Mouse (Mus musculus) liver, embryonic 13.5 days (tissue): ENCODE data around the gene Snx19. TPM values are rescaled to one million over a fixed set of nuclear protein-coding genes. Genes with fewer than 3 reads are reported as not detected.
A peak's percentile ranks its signal among the peaks of the same experiment; 100 is the strongest.

Source experiments
- ATAC-seq: fragments of 200-750 bp; cut with Nextera tagmentation; 2 replicates; pipeline ENCODE4 v1.8.0; 2017; ENCODE audit warnings: low read depth, mild to moderate bottlenecking, moderate number of reproducible peaks, moderate library complexity
- DNase-seq: peaks from one replicate; pipeline ENCODE4 v3.0.0; 2022
- H3K27ac ChIP-seq: fragments of 300-500 bp; sonication (generic); 2 replicates; pipeline ENCODE4 v1.5.1; 2015; ENCODE audit warnings: moderate library complexity, mild to moderate bottlenecking, inconsistent platforms
- H3K27me3 ChIP-seq: fragments of 300-500 bp; sonication (generic); 2 replicates; pipeline ENCODE4 v1.6.1; 2015; ENCODE audit warnings: mild to moderate bottlenecking, inconsistent platforms
- H3K36me3 ChIP-seq: fragments of 300-500 bp; sonication (generic); 2 replicates; pipeline ENCODE4 v1.6.1; 2015; ENCODE audit warnings: mild to moderate bottlenecking, inconsistent platforms
- H3K4me1 ChIP-seq: fragments of 300-500 bp; sonication (generic); replicated peaks from 2 replicates; pipeline ENCODE4 v1.6.1; 2015; ENCODE audit warnings: inconsistent platforms
- H3K4me2 ChIP-seq: fragments of 300-500 bp; sonication (generic); 2 replicates; pipeline ENCODE4 v1.6.1; 2015; ENCODE audit warnings: inconsistent platforms, mild to moderate bottlenecking, moderate library complexity
- H3K4me3 ChIP-seq: fragments of 300-500 bp; sonication (generic); replicated peaks from 2 replicates; pipeline ENCODE4 v1.5.1; 2015; ENCODE audit warnings: mild to moderate bottlenecking, inconsistent platforms
- H3K9ac ChIP-seq: fragments of 300-500 bp; sonication (generic); 2 replicates; pipeline ENCODE4 v1.6.1; 2015; ENCODE audit warnings: mild to moderate bottlenecking, inconsistent platforms
- H3K9me3 ChIP-seq: fragments of 300-500 bp; sonication (generic); replicated peaks from 2 replicates; pipeline ENCODE4 v1.6.1; 2016; ENCODE audit warnings: inconsistent platforms
- WGBS: fragments of 180-500 bp; shearing (Covaris S2); methylation state at CpG from one replicate; pipeline ENCODE4 v1.1.7; 2015; ENCODE audit not compliant: insufficient replicate concordance; 5-methylcytosine and 5-hydroxymethylcytosine counted together
- polyA plus RNA-seq: library from polyadenylated mRNA; unstranded; fragments of >200 nt; fragmentation: Nextera tagmentation; extraction: Ambion mirVana; gene quantifications from 2 replicates; pipeline ENCODE4 v1.2.1, GENCODE M21; 2015

The Snx19 gene
- polyA plus RNA-seq, 1 experiment from 2014 or later, result 5.1 TPM

- H3K27me3 ChIP-seq, result no peaks in the 10 kb centered on the region
- no peak overlapping the region for H3K4me2 ChIP-seq
- no peaks in the 10 kb centered on the region for H3K9me3 ChIP-seq
- no peak for ATAC-seq
- WGBS, result 77% methylated on average over 14 of the region's 14 CpGs
- H3K27ac ChIP-seq, result no peak overlapping the region
- no peak overlapping the region for H3K9ac ChIP-seq
- H3K36me3 ChIP-seq, result peaks cover 42% of the 10 kb centered on the region
- no peak overlapping the region for H3K4me3 ChIP-seq
- no peaks in the 10 kb centered on the region for H3K4me1 ChIP-seq
- DNase-seq, result no peak
Observed at GRCm38 (mm10) chr9:30445232-30446085, 18.6 kb downstream of the Snx19 start.

GRCm38 (mm10) chr9:30446126-30446525 is 19.2 kb downstream of the Snx19 start:
- Histone ChIP-seq H3K4me3 (no peak overlapping the region), H3K9me3 (no peaks in the 10 kb centered on the region), H3K36me3 (peaks cover 42% of the 10 kb centered on the region), H3K4me2 (no peak overlapping the region), H3K9ac (no peak overlapping the region), H3K27me3 (no peaks in the 10 kb centered on the region), H3K27ac (no peak overlapping the region), H3K4me1 (no peaks in the 10 kb centered on the region)
- no peak for DNase-seq
- 73% methylated on average over 1 of the region's 1 CpGs for WGBS
- ATAC-seq, result no peak

- H3K36me3 ChIP-seq, result peaks cover 39% of the 10 kb centered on the region
- DNase-seq, result no peak
Observed at GRCm38 (mm10) chr9:30448459-30448858, 21.6 kb downstream of the Snx19 start.

GRCm38 (mm10) chr9:30449862-30450261 is 23.0 kb downstream of the Snx19 start:
- no peak overlapping the region for H3K27ac ChIP-seq
- no peaks in the 10 kb centered on the region for H3K27me3 ChIP-seq
- DNase-seq (no peak), ATAC-seq (no peak)
- H3K4me1 ChIP-seq, result no peaks in the 10 kb centered on the region
- H3K4me3 ChIP-seq, result no peak overlapping the region
- H3K9me3 ChIP-seq, result no peaks in the 10 kb centered on the region
- WGBS, result 66% methylated on average over 2 of the region's 2 CpGs
- peaks cover 30% of the 10 kb centered on the region for H3K36me3 ChIP-seq
- H3K4me2 ChIP-seq, result no peak overlapping the region
- no peak overlapping the region for H3K9ac ChIP-seq

More at GRCm38 (mm10) chr9:30448459-30448858, 21.6 kb downstream of the Snx19 start:
- Histone ChIP-seq H3K4me3 (no peak overlapping the region), H3K27ac (no peak overlapping the region), H3K4me2 (no peak overlapping the region), H3K27me3 (no peaks in the 10 kb centered on the region), H3K9me3 (no peaks in the 10 kb centered on the region), H3K9ac (no peak overlapping the region), H3K4me1 (no peaks in the 10 kb centered on the region)
- no peak for ATAC-seq
- 50% methylated on average over 4 of the region's 4 CpGs for WGBS

GRCm38 (mm10) chr9:30450834-30451233 is 23.9 kb downstream of the Snx19 start:
- Histone ChIP-seq H3K27ac (no peak overlapping the region), H3K36me3 (peaks cover 26% of the 10 kb centered on the region), H3K4me3 (no peak overlapping the region), H3K9ac (no peak overlapping the region), H3K4me2 (no peak overlapping the region), H3K9me3 (no peaks in the 10 kb centered on the region), H3K4me1 (no peaks in the 10 kb centered on the region), H3K27me3 (no peaks in the 10 kb centered on the region)
- ATAC-seq (no peak), DNase-seq (no peak)
- 73% methylated on average over 2 of the region's 2 CpGs for WGBS

GRCm38 (mm10) chr9:30454527-30454926 is 27.6 kb downstream of the Snx19 start:
- Histone ChIP-seq H3K4me2 (no peak overlapping the region), H3K36me3 (peaks cover 13% of the 10 kb centered on the region), H3K9me3 (no peaks in the 10 kb centered on the region), H3K27ac (no peak overlapping the region), H3K4me1 (no peaks in the 10 kb centered on the region), H3K27me3 (no peaks in the 10 kb centered on the region), H3K9ac (no peak overlapping the region), H3K4me3 (no peak overlapping the region)
- DNase-seq (no peak), ATAC-seq (no peak)
- 65% methylated on average over 2 of the region's 2 CpGs for WGBS

GRCm38 (mm10) chr9:30456250-30456649 is 29.3 kb downstream of the Snx19 start:
- Histone ChIP-seq H3K9ac (no peak overlapping the region), H3K9me3 (no peaks in the 10 kb centered on the region), H3K27me3 (no peaks in the 10 kb centered on the region), H3K4me1 (no peaks in the 10 kb centered on the region), H3K4me3 (no peak overlapping the region), H3K36me3 (peaks cover 11% of the 10 kb centered on the region), H3K4me2 (no peak overlapping the region), H3K27ac (no peak overlapping the region)
- DNase-seq (no peak), ATAC-seq (no peak)
- WGBS, result 53% methylated on average over 6 of the region's 6 CpGs

GRCm38 (mm10) chr9:30460501-30460900 is 33.6 kb downstream of the Snx19 start:
- Histone ChIP-seq H3K4me1 (no peaks in the 10 kb centered on the region), H3K27ac (no peak overlapping the region), H3K9me3 (no peaks in the 10 kb centered on the region), H3K27me3 (no peaks in the 10 kb centered on the region), H3K4me2 (no peak overlapping the region), H3K9ac (no peak overlapping the region), H3K4me3 (no peak overlapping the region), H3K36me3 (peaks cover 34% of the 10 kb centered on the region)
- DNase-seq (no peak), ATAC-seq (no peak)
- WGBS, result 72% methylated on average over 8 of the region's 8 CpGs

GRCm38 (mm10) chr9:30464661-30465060 is 37.8 kb downstream of the Snx19 start:
- no peak overlapping the region for H3K4me2 ChIP-seq
- H3K4me1 ChIP-seq, result no peaks in the 10 kb centered on the region
- DNase-seq (no peak), ATAC-seq (no peak)
- no peaks in the 10 kb centered on the region for H3K27me3 ChIP-seq
- no peak overlapping the region for H3K27ac ChIP-seq
- H3K9ac ChIP-seq, result no peak overlapping the region
- no peaks in the 10 kb centered on the region for H3K9me3 ChIP-seq
- H3K4me3 ChIP-seq, result no peak overlapping the region
- WGBS, result 70% methylated on average over 4 of the region's 4 CpGs
- peaks cover 38% of the 10 kb centered on the region for H3K36me3 ChIP-seq

- H3K4me3 ChIP-seq, result no peak overlapping the region
- no peak overlapping the region for H3K9ac ChIP-seq
- ATAC-seq (no peak), DNase-seq (no peak)
- WGBS, result 56% methylated on average over 4 of the region's 4 CpGs
- no peaks in the 10 kb centered on the region for H3K27me3 ChIP-seq
- H3K4me2 ChIP-seq, result no peak overlapping the region
- no peak overlapping the region for H3K27ac ChIP-seq
- H3K36me3 ChIP-seq, result no peaks in the 10 kb centered on the region
- H3K4me1 ChIP-seq, result no peaks in the 10 kb centered on the region
- H3K9me3 ChIP-seq, result no peaks in the 10 kb centered on the region
Observed at GRCm38 (mm10) chr9:30480043-30480442, 53.1 kb downstream of the Snx19 start.

GRCm38 (mm10) chr9:30480464-30480863 is 53.6 kb downstream of the Snx19 start:
- Histone ChIP-seq H3K4me1 (no peaks in the 10 kb centered on the region), H3K27ac (no peak overlapping the region), H3K27me3 (no peaks in the 10 kb centered on the region), H3K36me3 (no peaks in the 10 kb centered on the region), H3K9me3 (no peaks in the 10 kb centered on the region), H3K4me2 (no peak overlapping the region), H3K4me3 (no peak overlapping the region), H3K9ac (no peak overlapping the region)
- peak; percentile 59 for DNase-seq
- WGBS, result 5% methylated on average over 6 of the region's 6 CpGs
- no peak for ATAC-seq

- no peak overlapping the region for H3K4me2 ChIP-seq
- ATAC-seq (no peak), DNase-seq (no peak)
- no peak overlapping the region for H3K9ac ChIP-seq
- H3K9me3 ChIP-seq, result no peaks in the 10 kb centered on the region
- WGBS, result 55% methylated on average over 4 of the region's 4 CpGs
- H3K4me3 ChIP-seq, result no peak overlapping the region
- H3K4me1 ChIP-seq, result no peaks in the 10 kb centered on the region
- no peak overlapping the region for H3K27ac ChIP-seq
- H3K36me3 ChIP-seq, result no peaks in the 10 kb centered on the region
- no peaks in the 10 kb centered on the region for H3K27me3 ChIP-seq
Observed at GRCm38 (mm10) chr9:30482116-30482515, 55.2 kb downstream of the Snx19 start.
